Mouse (Mus musculus): ENCODE data around the gene Slc26a8. TPM values are rescaled to one million over a fixed set of nuclear protein-coding genes. Genes with fewer than 3 reads are reported as not detected.

Slc26a8 gene
- total and polyA plus RNA-seq, 2 experiments from 2014 or later = 1.8 to 4.4 TPM

DNA sequence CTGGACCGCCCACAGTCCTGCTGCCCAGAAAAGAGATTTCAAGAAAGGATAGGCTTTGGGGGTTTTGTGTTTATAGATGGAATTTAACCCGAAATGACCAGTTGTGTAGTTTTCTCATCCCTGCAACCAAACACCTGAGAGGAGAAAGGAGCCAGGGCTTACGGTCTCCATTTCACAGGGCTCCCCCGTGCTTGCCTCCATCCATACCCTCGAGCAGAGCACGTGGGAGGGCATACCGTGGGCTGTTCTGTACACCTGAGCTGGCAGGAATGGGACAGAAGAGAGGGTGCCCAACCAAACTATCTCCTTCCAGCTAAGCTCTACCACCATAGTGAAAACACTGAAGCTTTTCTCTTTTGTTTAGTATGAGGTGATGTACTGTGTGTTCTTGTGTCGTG is 20.3 kb upstream of the Slc26a8 start:
- H3K36me3 ChIP-seq (ENCODE audit: insufficient read depth, low read length) = peaks cover 8% of the 10 kb centered on the region
- no peak overlapping the region for H3K27ac ChIP-seq (ENCODE audit: low read depth, low read length)
- WGBS = 97% methylated on average over 8 of the region's 8 CpGs
- ATAC-seq (ENCODE audit: low FRiP score) (no peak), DNase-seq (ENCODE audit: low spot score) (no peak)
- H3K4me1 ChIP-seq (ENCODE audit: insufficient read depth, low read length) = no peaks in the 10 kb centered on the region
- no peak overlapping the region for H3K4me3 ChIP-seq (ENCODE audit: low read depth, low read length)
- H3K4me2 ChIP-seq (ENCODE audit: low read depth, low read length, poor library complexity, severe bottlenecking) = no peak overlapping the region
- no peak for TF ChIP-seq CTCF (IDR thresholded peaks at IDR 0.05)
- H3K9me3 ChIP-seq (ENCODE audit: low read length) = no peaks in the 10 kb centered on the region
- no peak overlapping the region for H3K9ac ChIP-seq (replicated peaks; ENCODE audit: low read length, poor library complexity, severe bottlenecking)
- H3K27me3 ChIP-seq (ENCODE audit: insufficient read depth, low read length) = no peaks in the 10 kb centered on the region

DNA sequence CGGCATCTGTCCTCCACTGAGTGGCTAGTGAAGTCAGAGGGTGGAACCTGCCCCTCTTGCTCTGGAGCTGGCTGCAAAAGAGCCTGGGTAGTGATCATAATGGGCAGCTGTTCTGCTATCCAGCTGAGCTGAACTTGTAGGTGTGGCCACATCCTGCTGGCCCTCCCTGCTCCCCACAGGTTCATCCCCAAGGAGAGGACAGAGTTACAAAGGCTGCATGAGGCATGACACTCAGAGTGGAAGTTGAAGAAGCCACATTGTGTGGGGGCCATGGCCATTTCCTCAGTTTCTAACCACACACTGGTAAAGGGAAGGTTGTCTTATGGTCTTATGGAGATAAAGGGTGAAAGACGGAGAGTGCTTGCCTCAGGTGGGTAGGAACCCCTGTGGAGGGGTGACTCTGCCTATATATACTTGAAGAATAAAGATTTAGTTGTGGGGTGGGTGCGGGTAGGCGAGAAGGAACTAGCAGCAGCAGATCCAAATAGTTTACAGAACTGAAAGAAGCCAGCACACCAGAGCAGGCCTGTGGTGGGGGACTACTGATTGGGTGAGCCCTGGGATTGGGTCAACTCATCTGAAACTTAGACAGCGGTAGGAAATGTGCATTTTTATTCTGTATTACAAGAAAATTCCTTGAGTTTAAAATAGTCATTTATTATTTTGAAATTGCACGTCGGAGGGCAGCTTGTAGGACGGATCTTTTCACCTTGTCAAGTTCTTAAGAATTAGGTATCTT is 19.7 kb upstream of the Slc26a8 start:
- Histone ChIP-seq H3K4me2 (ENCODE audit: low read depth, low read length, poor library complexity, severe bottlenecking) (no peak overlapping the region), H3K9me3 (ENCODE audit: low read length) (no peaks in the 10 kb centered on the region), H3K4me3 (ENCODE audit: low read depth, low read length) (no peak overlapping the region), H3K36me3 (ENCODE audit: insufficient read depth, low read length) (0 out of 2 replicates have a peak, but pooled peaks cover 3% of the 10 kb centered on the region), H3K27ac (ENCODE audit: low read depth, low read length) (no peak overlapping the region), H3K4me1 (ENCODE audit: insufficient read depth, low read length) (no peaks in the 10 kb centered on the region), H3K9ac (replicated peaks; ENCODE audit: low read length, poor library complexity, severe bottlenecking) (no peak overlapping the region), H3K27me3 (ENCODE audit: insufficient read depth, low read length) (no peaks in the 10 kb centered on the region)
- DNase-seq (ENCODE audit: low spot score) (no peak), ATAC-seq (ENCODE audit: low FRiP score) (no peak)
- TF ChIP-seq CTCF (IDR thresholded peaks at IDR 0.05) = no peak
- WGBS = 91% methylated on average over 8 of the region's 8 CpGs

DNA sequence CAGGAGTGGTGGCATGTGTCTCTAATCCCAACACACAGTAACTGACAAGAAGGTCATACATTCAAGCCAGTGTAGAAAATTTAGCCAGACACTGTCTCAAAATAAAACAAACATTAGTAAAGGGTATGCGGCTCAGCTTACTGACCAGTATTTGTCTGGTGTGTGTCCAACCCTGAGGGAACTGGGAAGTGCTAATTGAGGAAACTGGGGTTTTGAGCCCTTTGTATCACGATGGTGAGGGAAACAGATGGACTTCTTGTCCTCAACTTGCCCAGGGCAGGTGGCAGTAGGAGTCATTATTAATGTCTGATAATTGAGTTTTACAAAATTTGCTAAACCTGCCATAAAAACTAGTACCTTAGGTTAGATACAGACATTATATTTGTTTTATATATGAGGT is 19.0 kb upstream of the Slc26a8 start:
- no peak overlapping the region for H3K4me3 ChIP-seq (ENCODE audit: low read depth, low read length)
- no peak for TF ChIP-seq CTCF (IDR thresholded peaks at IDR 0.05)
- H3K4me2 ChIP-seq (ENCODE audit: low read depth, low read length, poor library complexity, severe bottlenecking) = no peak overlapping the region
- WGBS = 55% methylated on average over 2 of the region's 2 CpGs
- H3K27ac ChIP-seq (ENCODE audit: low read depth, low read length) = no peak overlapping the region
- no peaks in the 10 kb centered on the region for H3K27me3 ChIP-seq (ENCODE audit: insufficient read depth, low read length)
- H3K9me3 ChIP-seq (ENCODE audit: low read length) = no peaks in the 10 kb centered on the region
- DNase-seq (ENCODE audit: low spot score) (no peak), ATAC-seq (ENCODE audit: low FRiP score) (no peak)
- no peak overlapping the region for H3K9ac ChIP-seq (replicated peaks; ENCODE audit: low read length, poor library complexity, severe bottlenecking)
- no peaks in the 10 kb centered on the region for H3K4me1 ChIP-seq (ENCODE audit: insufficient read depth, low read length)
- H3K36me3 ChIP-seq (ENCODE audit: insufficient read depth, low read length) = no peaks in the 10 kb centered on the region

DNA sequence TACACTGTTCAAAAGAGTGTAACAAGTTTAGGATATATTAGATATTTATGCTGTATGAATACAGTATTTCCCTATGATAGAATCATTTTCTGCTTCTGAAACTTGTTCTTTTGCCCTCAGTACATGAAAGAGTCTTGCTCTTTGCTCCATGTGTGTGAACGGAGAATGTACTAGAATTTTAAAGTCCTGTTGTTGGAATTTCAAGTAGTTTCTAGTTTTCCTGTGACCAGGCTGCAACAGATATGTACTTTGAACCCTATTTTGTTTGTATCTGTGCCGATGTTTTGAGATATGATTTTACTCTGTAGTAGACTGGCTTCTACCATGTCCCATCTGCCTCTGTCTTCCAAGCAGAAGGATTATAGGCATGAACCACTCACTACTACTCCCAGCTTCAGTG is 17.8 kb upstream of the Slc26a8 start:
- WGBS = 80% methylated on average over 2 of the region's 2 CpGs
- Histone ChIP-seq H3K4me2 (ENCODE audit: low read depth, low read length, poor library complexity, severe bottlenecking) (no peak overlapping the region), H3K36me3 (ENCODE audit: insufficient read depth, low read length) (no peaks in the 10 kb centered on the region), H3K27ac (ENCODE audit: low read depth, low read length) (no peak overlapping the region), H3K4me3 (ENCODE audit: low read depth, low read length) (no peak overlapping the region), H3K9me3 (ENCODE audit: low read length) (no peaks in the 10 kb centered on the region), H3K27me3 (ENCODE audit: insufficient read depth, low read length) (no peaks in the 10 kb centered on the region), H3K9ac (replicated peaks; ENCODE audit: low read length, poor library complexity, severe bottlenecking) (no peak overlapping the region), H3K4me1 (ENCODE audit: insufficient read depth, low read length) (no peaks in the 10 kb centered on the region)
- no peak for TF ChIP-seq CTCF (IDR thresholded peaks at IDR 0.05)
- DNase-seq (ENCODE audit: low spot score) = no peak
- ATAC-seq (ENCODE audit: low FRiP score) = no peak

DNA sequence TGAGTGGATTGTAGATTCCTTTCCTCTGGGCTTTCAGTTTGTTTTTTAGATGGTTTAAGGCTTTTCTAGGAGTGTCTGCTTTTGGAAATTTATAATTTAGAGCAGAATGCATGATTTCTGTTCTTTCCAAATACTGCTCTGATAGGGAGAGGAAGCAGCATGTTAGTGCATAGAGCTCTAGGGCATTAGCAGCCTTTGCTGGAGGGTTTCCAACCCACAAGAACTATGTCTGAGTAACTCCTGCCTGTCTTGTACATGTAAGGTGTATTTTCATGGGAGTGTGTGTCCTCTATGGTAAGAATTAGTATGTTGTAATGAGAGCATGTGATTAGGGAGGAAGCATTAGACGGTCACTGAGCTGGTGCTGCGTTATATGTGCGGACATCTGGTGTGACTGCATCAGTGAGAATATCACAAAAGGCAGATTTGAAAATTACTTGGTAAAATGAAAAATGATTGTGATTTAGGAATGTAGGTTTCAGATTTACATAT is 17.1 kb upstream of the Slc26a8 start:
- Histone ChIP-seq H3K4me2 (ENCODE audit: low read depth, low read length, poor library complexity, severe bottlenecking) (no peak overlapping the region), H3K27ac (ENCODE audit: low read depth, low read length) (no peak overlapping the region), H3K36me3 (ENCODE audit: insufficient read depth, low read length) (no peaks in the 10 kb centered on the region), H3K4me3 (ENCODE audit: low read depth, low read length) (no peak overlapping the region), H3K9me3 (ENCODE audit: low read length) (no peaks in the 10 kb centered on the region), H3K27me3 (ENCODE audit: insufficient read depth, low read length) (no peaks in the 10 kb centered on the region), H3K4me1 (ENCODE audit: insufficient read depth, low read length) (no peaks in the 10 kb centered on the region), H3K9ac (replicated peaks; ENCODE audit: low read length, poor library complexity, severe bottlenecking) (no peak overlapping the region)
- DNase-seq (ENCODE audit: low spot score) (no peak), ATAC-seq (ENCODE audit: low FRiP score) (no peak)
- TF ChIP-seq CTCF (IDR thresholded peaks at IDR 0.05) = no peak
- WGBS = 88% methylated on average over 3 of the region's 3 CpGs

DNA sequence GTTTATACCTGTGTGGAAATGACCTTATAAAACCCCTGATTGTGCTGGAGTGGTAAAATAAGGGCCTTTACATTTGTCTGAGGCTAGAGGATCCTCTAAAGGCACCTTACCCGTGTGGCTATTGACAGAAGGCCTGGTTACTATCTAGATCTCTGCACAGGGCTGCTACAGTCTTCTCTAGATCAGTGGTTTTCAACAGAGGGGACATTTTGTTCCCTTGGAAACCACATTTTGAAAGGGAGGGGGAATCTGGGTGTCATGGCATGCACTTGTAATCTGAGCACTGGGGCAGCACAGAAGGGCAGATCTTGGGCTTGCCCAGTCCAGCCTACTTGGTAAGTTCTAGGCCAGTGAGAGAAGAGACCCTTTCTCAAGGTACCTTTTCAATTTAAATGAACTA is 16.7 kb upstream of the Slc26a8 start:
- Histone ChIP-seq H3K4me3 (ENCODE audit: low read depth, low read length) (no peak overlapping the region), H3K27me3 (ENCODE audit: insufficient read depth, low read length) (no peaks in the 10 kb centered on the region), H3K9ac (replicated peaks; ENCODE audit: low read length, poor library complexity, severe bottlenecking) (no peak overlapping the region), H3K9me3 (ENCODE audit: low read length) (no peaks in the 10 kb centered on the region), H3K27ac (ENCODE audit: low read depth, low read length) (no peak overlapping the region), H3K36me3 (ENCODE audit: insufficient read depth, low read length) (no peaks in the 10 kb centered on the region), H3K4me2 (ENCODE audit: low read depth, low read length, poor library complexity, severe bottlenecking) (no peak overlapping the region), H3K4me1 (ENCODE audit: insufficient read depth, low read length) (no peaks in the 10 kb centered on the region)
- 35% methylated on average over 1 of the region's 1 CpGs for WGBS
- no peak for TF ChIP-seq CTCF (IDR thresholded peaks at IDR 0.05)
- ATAC-seq (ENCODE audit: low FRiP score) (no peak), DNase-seq (ENCODE audit: low spot score) (no peak)

Measured in midbrain, postnatal 0 days (tissue).